Mouse (Mus musculus) splenic B cell, adult 2 months (primary cell): Measurements from ENCODE around the gene Ccr10.
A peak's percentile ranks its signal among the peaks of the same experiment; 100 is the strongest.
"Not testable (repeated sequence)": the region's sequence is repeated elsewhere in the genome, so short reads cannot be mapped to it uniquely, and the experiment has no call there.

Source experiments
- DNase-seq: peaks from one replicate; pipeline ENCODE4 v3.0.0-alpha.2; 2011; ENCODE audit warnings: low read depth, low spot score
- H3K27me3 ChIP-seq: 2 replicates; pipeline ENCODE4 v1.6.1; 2012; ENCODE audit warnings: mild to moderate bottlenecking, low read length, moderate library complexity, mixed read lengths; ENCODE audit not compliant: control insufficient read depth, poor library complexity, insufficient read depth, severe bottlenecking
- H3K36me3 ChIP-seq: 2 replicates; pipeline ENCODE4 v1.6.1; 2012; ENCODE audit warnings: mild to moderate bottlenecking, low read length, moderate library complexity, mixed read lengths; ENCODE audit not compliant: control insufficient read depth, poor library complexity, insufficient read depth, severe bottlenecking

Gene Ccr10

DNA sequence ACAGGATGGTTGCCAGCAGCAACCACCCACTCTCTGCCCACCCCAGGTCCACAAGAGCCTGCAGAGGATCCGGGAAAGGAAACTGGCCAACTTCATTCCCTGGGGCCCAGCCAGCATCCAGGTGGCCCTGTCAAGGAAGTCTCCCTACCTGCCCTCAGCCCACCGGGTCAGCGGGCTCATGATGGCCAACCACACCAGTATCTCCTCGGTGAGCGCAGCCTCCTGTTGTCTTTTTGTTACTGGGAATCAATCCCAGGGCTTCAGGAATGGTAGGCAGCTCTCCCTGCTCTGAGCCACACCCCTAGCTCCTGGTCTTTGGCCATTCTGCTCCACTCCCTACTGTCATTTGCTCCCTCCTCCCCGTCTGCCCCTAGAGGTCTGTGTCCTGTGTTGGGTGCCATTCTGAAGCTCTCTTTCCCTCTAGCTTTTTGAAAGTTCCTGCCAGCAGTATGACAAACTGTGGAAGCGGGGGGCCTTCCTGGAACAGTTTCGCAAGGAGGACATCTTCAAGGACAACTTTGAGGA is 14.2 kb downstream of the Ccr10 start:
- not testable (repeated sequence) for DNase-seq, H3K36me3 ChIP-seq, H3K27me3 ChIP-seq

GRCm38 (mm10) chr11:101160151-101160550 is 15.1 kb downstream of the Ccr10 start:
- not testable (repeated sequence) for H3K36me3 ChIP-seq, H3K27me3 ChIP-seq, DNase-seq

- DNase-seq: peak; percentile 84
- no peaks in the 10 kb centered on the region for H3K36me3 ChIP-seq
- no peaks in the 10 kb centered on the region for H3K27me3 ChIP-seq
Measured at GRCm38 (mm10) chr11:101155728-101156371, 19.4 kb downstream of the Ccr10 start, which contains the start of gene Tubg2. Gene Tubg2, plus strand, starts transcription at chr11:101155907.

DNA sequence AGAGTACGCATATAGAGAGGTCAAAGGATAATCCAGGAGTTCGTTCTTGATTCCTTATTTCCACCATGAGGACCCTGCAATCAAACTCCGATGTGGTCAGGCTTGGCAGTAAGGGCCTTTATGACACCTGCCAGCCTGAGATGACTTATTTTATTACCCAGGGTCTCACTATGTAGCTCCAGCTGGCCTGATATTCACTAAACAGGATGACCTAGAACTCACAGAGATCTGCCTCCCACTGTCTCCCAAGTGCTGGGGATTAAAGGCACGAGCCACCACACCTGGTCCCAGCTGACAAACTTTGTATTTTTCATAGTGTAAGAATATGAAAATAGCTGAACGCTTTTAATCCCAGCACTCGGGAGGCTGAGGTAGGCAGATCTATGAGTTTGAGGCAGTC is 20.1 kb downstream of the Ccr10 start:
- DNase-seq: no peak
- H3K27me3 ChIP-seq: no peaks in the 10 kb centered on the region
- H3K36me3 ChIP-seq: no peaks in the 10 kb centered on the region

- DNase-seq: no peak
- Histone ChIP-seq H3K27me3 (no peaks in the 10 kb centered on the region), H3K36me3 (no peaks in the 10 kb centered on the region)
Measured at GRCm38 (mm10) chr11:101154648-101155047, 20.6 kb downstream of the Ccr10 start.

- H3K36me3 ChIP-seq: no peaks in the 10 kb centered on the region
- H3K27me3 ChIP-seq: no peaks in the 10 kb centered on the region
- no peak for DNase-seq
Measured at GRCm38 (mm10) chr11:101152825-101153224, 22.4 kb downstream of the Ccr10 start.

GRCm38 (mm10) chr11:101151063-101151462 is 24.2 kb downstream of the Ccr10 start:
- H3K36me3 ChIP-seq: no peaks in the 10 kb centered on the region

DNA sequence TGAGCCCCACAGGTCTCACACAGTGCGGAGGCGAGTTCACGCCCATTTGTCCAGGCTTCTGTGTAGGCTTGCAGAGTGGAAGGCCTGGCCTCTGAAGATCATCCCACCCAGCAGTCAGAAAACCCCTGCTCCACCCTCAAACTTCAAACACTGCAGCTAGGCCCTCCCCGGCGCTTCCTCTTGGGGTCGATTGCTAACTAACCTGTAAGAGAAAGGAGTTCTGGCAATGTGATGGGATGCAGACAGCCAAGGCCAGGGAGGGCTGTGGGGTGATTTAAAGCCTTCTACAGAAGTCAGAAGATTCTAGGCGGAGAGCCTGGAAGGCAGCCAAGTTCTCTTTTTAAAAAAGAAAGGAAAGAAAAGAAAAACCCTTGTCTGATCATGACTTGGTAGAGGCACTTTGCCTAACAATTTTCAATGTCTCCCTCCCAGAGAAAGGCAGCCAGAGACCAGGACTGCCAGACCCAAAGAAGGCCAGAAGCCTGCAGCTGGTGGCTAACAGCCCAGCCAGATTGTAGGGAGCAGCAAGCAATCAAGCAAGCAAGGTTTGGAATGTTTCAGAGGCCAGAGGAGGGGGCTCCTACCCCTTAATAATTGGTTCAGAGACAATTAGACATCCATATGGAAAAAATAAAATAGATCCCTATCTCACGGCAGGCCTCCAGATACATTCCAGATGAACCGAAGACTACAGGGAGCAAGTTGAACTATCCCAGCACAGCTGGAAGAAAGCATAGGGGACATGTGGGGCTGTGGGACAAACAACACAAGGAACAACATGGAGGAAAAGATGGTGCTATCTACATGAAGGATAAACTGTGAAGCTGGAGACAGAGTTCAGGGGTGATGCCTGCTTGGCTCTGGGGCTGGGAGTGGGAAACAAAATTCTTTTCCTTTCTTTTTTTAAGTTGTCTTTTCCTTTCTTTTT is 25.8 kb downstream of the Ccr10 start:
- Histone ChIP-seq H3K27me3 (no peaks in the 10 kb centered on the region), H3K36me3 (no peaks in the 10 kb centered on the region)
- no peak for DNase-seq

More at GRCm38 (mm10) chr11:101151063-101151462, 24.2 kb downstream of the Ccr10 start:
- no peaks in the 10 kb centered on the region for H3K27me3 ChIP-seq
- no peak for DNase-seq

- no peak for DNase-seq
- no peaks in the 10 kb centered on the region for H3K27me3 ChIP-seq
- H3K36me3 ChIP-seq: no peaks in the 10 kb centered on the region
Measured at GRCm38 (mm10) chr11:101148751-101149150, 26.5 kb downstream of the Ccr10 start.

- Histone ChIP-seq H3K27me3 (no peaks in the 10 kb centered on the region), H3K36me3 (no peaks in the 10 kb centered on the region)
- DNase-seq: no peak
Measured at GRCm38 (mm10) chr11:101146377-101146776, 28.9 kb downstream of the Ccr10 start.

DNA sequence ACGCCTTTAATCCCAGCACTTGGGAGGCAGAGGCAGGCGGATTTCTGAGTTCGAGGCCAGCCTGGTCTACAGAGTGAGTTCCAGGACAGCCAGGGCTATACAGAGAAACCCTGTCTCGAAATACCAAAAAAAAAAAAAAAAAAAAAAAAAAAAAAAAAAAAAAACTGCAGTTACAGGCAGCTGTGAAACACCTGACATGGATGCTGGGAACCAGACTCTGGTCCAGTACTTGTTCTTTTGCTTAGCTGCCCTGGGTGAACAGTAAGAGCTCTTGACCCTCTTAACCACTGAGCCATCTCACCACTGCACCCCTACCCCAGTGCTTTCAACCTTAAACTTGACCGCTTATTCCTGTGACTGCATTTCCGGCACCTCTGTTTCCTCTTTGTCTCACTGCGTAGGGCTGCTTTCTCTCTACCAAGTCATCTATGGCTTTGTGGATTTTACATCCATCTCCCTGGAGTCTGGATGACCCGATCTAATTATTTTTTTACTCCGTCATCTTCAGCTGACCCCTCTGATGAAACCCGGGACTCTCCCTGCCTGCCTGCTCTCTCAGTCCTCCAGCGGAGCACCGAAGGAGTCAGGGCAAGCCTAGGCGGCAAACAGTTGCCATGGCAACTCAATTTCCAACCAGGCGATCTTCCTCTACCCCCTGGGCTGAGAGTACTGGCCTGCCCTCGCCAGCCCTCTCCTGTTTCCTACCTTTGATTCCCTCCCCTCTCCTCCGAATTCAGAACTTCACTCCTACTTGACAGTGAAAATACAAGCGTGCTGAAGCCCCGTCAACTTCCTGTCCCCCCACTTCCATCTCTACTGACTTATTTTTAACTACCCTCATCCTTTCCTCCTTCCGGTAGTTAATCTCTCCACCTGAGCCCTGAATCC is 31.7 kb downstream of the Ccr10 start:
- no peaks in the 10 kb centered on the region for H3K36me3 ChIP-seq
- H3K27me3 ChIP-seq: 0 out of 2 replicates have a peak, but pooled peaks cover 1% of the 10 kb centered on the region
- peak; percentile 69 for DNase-seq

DNA sequence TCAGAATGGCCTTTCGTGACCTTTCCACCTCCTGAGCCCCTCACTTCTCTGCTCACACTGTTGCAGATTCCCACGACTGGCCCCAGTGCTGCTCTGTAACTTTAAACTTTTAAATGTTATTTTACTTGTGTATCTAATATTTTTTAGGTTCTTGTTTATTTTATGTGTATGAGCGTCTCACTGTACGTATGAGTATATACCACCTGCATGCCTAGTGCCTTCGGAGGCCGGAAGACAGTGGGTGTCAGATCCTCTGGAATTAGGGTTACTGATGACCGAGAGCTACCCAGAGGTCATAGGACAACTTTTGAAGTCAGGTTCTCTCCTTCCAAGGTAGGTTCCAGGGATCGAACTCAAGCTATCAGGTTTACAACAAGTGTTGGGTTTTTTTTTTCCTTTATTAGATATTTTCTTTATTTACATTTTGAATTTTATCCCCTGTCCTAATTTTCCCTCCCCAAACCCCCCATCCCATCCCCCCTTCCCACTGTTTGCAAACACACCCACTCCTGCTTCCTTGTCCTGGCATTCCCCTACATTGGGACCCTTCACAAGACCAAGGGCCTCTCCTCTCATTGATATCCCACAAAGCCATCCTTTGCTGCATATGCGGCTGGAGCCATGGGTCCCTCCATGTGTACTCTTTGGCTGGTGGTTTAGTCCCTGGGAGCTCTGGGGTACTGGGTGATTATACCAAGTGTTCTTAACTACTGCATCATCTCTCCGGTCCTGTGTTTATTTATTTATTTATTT is 32.9 kb downstream of the Ccr10 start:
- no peak for DNase-seq
- peaks cover 4% of the 10 kb centered on the region; the same call in 1 of the 2 replicates for H3K27me3 ChIP-seq
- no peaks in the 10 kb centered on the region for H3K36me3 ChIP-seq

DNA sequence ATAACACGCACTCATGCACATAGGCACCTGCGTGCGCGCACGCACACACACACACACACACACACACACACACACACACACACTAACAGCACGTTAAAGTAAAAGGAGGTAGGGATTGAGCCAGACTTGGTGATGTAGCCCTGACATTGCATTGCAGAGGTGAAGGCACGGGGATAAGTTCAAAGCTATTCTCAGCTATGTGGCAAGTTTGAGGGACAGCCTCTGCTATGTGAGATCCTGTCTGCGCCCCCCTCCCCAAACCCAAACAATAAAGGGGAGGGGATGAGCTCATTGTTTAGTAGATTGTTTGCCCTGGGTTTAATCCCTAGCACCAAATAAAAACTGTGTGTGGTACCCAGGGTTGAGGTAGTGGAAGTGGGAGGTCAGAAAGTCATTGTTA is 34.2 kb downstream of the Ccr10 start:
- no peaks in the 10 kb centered on the region for H3K36me3 ChIP-seq
- H3K27me3 ChIP-seq: peaks cover 4% of the 10 kb centered on the region; the same call in 1 of the 2 replicates
- no peak for DNase-seq
